Mouse (Mus musculus): ENCODE results near the gene Sv2c. TPM values are rescaled to one million over a fixed set of nuclear protein-coding genes. Genes with fewer than 3 reads are reported as not detected.

Sv2c gene
- polyA plus RNA-seq, 1 experiment from 2014 or later, result 21.6 TPM

DNA sequence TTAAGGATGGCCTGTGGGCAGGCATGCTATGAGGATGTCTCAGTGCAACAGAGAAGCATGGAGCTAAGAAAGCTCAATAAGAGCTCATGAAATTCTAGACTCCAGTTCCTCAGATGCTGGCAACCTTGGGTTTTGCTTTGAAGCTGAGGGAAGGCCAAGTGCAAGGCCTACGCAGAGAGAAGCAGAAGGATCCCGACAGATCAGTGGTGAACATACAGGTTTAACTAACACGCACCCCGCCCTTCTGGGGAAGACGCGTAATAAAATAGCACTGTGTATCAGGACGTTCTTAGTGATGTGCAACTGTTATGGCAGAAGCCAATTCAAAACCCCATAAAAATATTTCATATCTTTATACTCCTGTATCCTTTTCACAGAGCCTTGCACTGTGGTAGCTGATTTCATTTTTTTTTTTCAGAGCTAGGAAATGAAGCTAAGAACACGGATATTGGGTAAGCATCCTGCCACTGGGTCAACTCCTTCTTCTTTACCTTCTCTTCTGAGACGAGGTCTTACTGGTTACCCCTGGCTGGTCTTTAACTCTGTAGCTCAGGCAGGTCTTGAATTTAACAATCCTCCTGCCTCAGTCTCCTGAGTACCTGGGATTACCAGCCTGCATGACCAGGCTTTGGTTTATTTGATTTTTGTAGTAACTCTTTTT, 213.6 kb downstream of the Sv2c start:
- Histone ChIP-seq H3K4me2 (no peak overlapping the region), H3K9ac (no peak overlapping the region), H3K4me3 (no peak overlapping the region), H3K4me1 (replicated peaks) (no peaks in the 10 kb centered on the region), H3K27me3 (no peaks in the 10 kb centered on the region), H3K36me3 (no peaks in the 10 kb centered on the region), H3K9me3 (no peaks in the 10 kb centered on the region), H3K27ac (no peak overlapping the region)
- ATAC-seq (ENCODE audit: low FRiP score), result no peak
- 95% methylated on average over 9 of the region's 9 CpGs for WGBS

DNA sequence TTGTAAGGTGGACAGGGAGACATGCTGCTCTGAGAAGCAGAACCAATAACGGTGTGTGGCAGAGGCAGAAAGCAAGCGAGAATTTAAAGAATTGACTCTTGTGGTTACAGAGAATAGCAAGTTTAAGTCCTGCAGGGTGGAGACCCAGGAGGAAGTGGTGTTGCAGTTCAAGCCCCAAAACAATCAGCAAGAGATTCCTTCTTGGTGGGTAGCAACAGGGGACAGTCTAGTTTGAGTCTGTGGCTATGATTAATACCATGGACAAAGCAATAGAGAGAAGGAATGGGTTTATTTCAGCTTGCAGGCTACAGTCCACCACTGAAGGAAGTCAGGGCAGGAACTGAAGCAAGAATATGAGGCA, 219.4 kb downstream of the Sv2c start:
- Histone ChIP-seq H3K4me1 (replicated peaks) (no peaks in the 10 kb centered on the region), H3K27me3 (no peaks in the 10 kb centered on the region), H3K9me3 (no peaks in the 10 kb centered on the region), H3K9ac (no peak overlapping the region), H3K27ac (no peak overlapping the region), H3K36me3 (no peaks in the 10 kb centered on the region), H3K4me2 (no peak overlapping the region), H3K4me3 (no peak overlapping the region)
- ATAC-seq (ENCODE audit: low FRiP score), result no peak
- 81% methylated on average over 2 of the region's 2 CpGs for WGBS

DNA sequence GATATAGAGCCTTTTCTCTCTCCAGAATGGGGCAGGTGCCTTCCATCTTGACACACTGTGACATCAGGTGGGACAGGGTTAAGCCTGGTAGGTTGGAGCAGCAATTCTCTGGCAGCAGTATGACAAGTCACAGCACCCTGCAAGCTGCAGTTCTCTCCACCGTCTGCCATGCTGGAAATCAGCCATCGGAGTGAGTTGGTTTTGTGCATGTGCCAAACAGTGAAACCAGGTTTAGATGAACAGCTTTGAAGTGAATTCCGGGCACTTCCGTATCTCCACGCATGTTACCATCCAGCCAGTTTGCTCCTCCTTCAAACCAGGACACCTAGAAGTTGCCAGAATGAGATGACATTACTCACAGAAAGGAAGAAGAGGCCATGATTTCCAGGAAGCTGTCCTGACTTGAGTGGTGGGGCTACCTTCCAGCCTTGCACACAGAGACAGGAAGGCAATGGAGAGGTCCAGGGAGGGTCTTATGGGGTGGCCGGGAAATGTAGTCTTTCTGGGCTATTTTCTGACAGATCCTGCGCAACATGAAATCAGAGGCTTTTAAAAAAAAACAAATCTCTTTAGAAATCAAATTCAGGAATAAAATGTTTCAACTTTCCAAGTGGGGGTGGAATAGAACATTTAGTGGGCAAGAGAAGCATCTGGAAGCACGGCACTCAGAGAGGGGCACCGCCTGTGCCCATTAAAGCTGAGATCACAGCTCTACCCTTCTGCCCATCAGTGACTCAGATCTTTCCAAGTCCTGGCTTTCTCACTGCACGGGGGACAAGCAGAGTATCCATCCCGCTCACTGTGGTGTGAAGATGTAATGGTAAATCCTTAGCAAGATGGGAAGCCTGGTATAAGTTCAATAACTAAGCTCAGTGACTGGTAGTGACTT, 220.0 kb downstream of the Sv2c start:
- no peak overlapping the region for H3K4me3 ChIP-seq
- WGBS, result 89% methylated on average over 11 of the region's 11 CpGs
- H3K27me3 ChIP-seq, result no peaks in the 10 kb centered on the region
- H3K4me2 ChIP-seq, result no peak overlapping the region
- ATAC-seq (ENCODE audit: low FRiP score), result no peak
- H3K27ac ChIP-seq, result no peak overlapping the region
- H3K36me3 ChIP-seq, result no peaks in the 10 kb centered on the region
- no peak overlapping the region for H3K9ac ChIP-seq
- H3K9me3 ChIP-seq, result no peaks in the 10 kb centered on the region
- H3K4me1 ChIP-seq (replicated peaks), result no peaks in the 10 kb centered on the region

DNA sequence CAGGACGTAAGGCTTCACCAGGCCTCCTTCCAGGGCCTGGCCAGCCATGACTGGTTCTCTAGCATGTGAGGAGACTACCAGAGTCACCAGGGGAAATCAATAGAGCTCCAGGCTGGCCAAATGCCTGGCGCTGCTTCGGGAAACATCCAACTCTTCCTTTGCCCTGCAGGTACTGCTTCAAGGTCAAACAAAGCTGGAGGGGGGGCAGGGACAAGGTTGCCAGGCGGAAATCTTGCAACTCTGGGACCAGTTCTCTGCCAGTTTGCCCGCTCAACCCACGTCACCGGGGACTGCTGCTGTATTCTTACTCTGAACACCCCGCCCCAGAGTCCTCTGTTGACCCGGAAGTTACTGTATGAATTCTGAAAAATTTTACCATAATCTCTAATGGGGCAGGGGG, 222.1 kb downstream of the Sv2c start:
- WGBS, result 81% methylated on average over 9 of the region's 9 CpGs
- Histone ChIP-seq H3K36me3 (no peaks in the 10 kb centered on the region), H3K4me3 (no peak overlapping the region), H3K4me2 (no peak overlapping the region), H3K4me1 (replicated peaks) (no peaks in the 10 kb centered on the region), H3K27me3 (no peaks in the 10 kb centered on the region), H3K9me3 (no peaks in the 10 kb centered on the region), H3K9ac (no peak overlapping the region), H3K27ac (no peak overlapping the region)
- no peak for ATAC-seq (ENCODE audit: low FRiP score)

DNA sequence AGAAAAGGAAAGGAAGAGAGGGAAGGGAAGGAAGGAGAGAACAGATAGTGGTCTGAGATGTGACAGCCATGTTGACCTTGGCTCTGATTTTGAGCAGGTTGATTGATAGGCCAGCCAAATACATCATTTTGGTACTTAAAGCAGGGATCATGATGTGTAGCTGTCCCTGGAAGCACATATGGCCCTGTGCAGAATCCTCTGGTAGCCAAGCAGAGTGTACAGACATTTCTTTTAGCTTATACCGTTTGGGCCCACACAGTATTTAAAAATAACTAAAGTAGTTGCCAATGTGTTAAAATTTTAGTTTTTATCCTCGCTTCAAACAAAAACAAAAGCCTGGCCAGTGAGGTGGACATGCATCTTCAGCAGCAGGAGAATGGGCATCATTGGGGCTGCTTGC, 223.1 kb downstream of the Sv2c start:
- Histone ChIP-seq H3K27ac (no peak overlapping the region), H3K9me3 (no peaks in the 10 kb centered on the region), H3K9ac (no peak overlapping the region), H3K27me3 (no peaks in the 10 kb centered on the region), H3K4me2 (no peak overlapping the region), H3K4me1 (replicated peaks) (no peaks in the 10 kb centered on the region), H3K4me3 (no peak overlapping the region), H3K36me3 (no peaks in the 10 kb centered on the region)
- no peak for ATAC-seq (ENCODE audit: low FRiP score)
- 79% methylated on average over 2 of the region's 2 CpGs for WGBS

Other genes starting within 250 kb of the Sv2c start
- 5.4 and 5.9 TPM in 2 replicates for gene Iqgap2, start 240.7 kb downstream of the Sv2c start, polyA plus RNA-seq (2015; fragmentation: Nextera tagmentation; extraction: Ambion mirVana)
- gene Gm20075, start 51.2 kb downstream of the Sv2c start, polyA plus RNA-seq (2015; fragmentation: Nextera tagmentation; extraction: Ambion mirVana), result 30.1 and 31.6 TPM in 2 replicates
- 0.31 and 0.62 TPM in 2 replicates for gene Gm17190, start 50.5 kb downstream of the Sv2c start, polyA plus RNA-seq (2015; fragmentation: Nextera tagmentation; extraction: Ambion mirVana)